Mouse (Mus musculus): ENCODE measurements around the gene Ascc2. TPM values are rescaled to one million over a fixed set of nuclear protein-coding genes. Genes with fewer than 3 reads are reported as not detected.

Gene Ascc2
- 21.1 and 21.4 TPM in 2 replicates for polyA plus RNA-seq (2015; fragmentation: Nextera tagmentation; extraction: Ambion mirVana)

DNA sequence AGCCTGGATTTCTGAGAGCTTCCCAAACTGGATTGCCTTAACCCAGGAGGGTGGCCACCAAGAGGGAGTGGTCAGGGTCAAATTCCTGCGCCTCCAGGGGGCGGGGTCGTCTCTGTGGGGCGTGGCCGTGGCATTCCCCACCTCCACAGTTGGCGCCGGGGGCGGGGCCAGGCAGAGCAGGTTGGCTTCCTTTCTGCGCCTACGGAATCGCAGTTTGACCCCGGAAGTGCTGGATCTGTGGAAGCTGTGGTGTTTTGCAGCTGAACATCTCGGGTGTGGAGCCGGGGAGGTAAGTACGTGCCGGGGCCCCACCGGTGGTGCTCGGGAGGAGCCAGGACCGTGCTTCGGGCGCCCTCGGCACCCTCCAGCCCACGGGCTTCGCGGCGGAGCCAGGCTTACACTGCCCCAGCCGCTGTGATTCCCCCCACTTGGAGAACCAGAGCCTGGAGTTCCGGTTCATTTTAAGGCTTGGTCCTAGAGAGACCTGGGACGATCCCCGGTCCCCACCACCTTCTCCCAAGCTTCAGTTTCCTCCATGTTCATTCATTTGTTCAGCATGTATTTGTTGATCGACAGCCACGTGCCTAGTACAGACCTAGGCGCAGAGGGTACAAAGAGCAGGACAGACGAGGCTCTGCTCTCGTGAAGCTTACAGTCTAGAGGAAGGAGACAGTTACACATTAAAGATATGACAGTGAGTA is at the start of gene Ascc2:
Gene Ascc2, plus strand, starts transcription at position 214 of the 701 bp plus-strand sequence.
- H3K4me3 ChIP-seq: peak within 1 kb of the TSS; percentile 60
- peak within 1 kb of the TSS; percentile 76 for H3K4me2 ChIP-seq
- peaks cover 18% of the 10 kb centered on the region for H3K4me1 ChIP-seq (replicated peaks)
- peak; percentile 94 for ATAC-seq (ENCODE audit: low FRiP score, low read depth)
- peaks cover 6% of the 10 kb centered on the region; the same call in 1 of the 2 replicates for H3K36me3 ChIP-seq
- H3K27me3 ChIP-seq: no peaks in the 10 kb centered on the region
- peak within 1 kb of the TSS; percentile 57 for H3K27ac ChIP-seq (replicated peaks)
- WGBS: 0% methylated on average over 34 of the region's 35 CpGs
- peak within 1 kb of the TSS; percentile 53 for H3K9ac ChIP-seq
- H3K9me3 ChIP-seq: no peaks in the 10 kb centered on the region

DNA sequence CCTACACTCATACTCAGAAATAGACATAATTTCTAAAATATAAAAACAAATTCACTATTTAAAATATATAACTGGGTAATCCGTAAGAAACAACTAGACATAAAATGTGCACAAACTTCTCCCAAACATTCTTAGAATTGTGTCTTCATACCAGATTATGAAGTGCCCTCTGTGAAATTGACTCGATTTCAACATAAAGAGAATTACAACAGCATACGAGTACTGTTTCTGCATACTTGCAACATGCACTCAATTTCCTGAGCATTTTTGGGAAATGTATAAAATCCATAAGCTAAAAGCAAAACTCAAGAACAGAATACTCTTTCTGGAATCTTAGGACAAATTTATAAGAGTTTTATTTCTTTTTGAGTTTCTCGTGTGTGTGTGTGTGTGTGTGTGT is 45.7 kb upstream of the Ascc2 start:
- H3K4me2 ChIP-seq: no peak overlapping the region
- H3K4me1 ChIP-seq (replicated peaks): peaks cover 31% of the 10 kb centered on the region
- no peak overlapping the region for H3K4me3 ChIP-seq
- no peak overlapping the region for H3K9ac ChIP-seq
- 88% methylated on average over 4 of the region's 4 CpGs for WGBS
- ATAC-seq (ENCODE audit: low FRiP score, low read depth): no peak
- H3K9me3 ChIP-seq: no peaks in the 10 kb centered on the region
- no peak overlapping the region for H3K27ac ChIP-seq (replicated peaks)
- H3K36me3 ChIP-seq: no peaks in the 10 kb centered on the region
- no peaks in the 10 kb centered on the region for H3K27me3 ChIP-seq

DNA sequence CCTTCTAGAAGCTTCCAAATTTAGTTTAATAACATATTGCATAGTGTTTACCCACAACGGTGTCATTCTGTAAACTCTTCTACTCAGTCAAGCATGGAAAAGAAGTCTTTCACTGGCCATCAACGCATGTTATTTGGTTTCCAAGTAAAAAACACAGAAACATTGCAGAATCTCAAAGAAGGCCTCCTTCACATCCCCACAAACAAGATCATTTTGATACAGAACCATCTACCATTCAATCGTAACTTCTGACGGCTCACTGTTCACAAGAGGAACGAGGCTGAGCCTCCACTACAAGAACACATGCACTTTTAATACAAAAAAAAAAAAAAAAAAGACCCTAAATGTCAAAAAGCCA is 44.1 kb upstream of the Ascc2 start:
- Histone ChIP-seq H3K36me3 (no peaks in the 10 kb centered on the region), H3K4me3 (peak overlapping the region; percentile 100), H3K4me2 (peak overlapping the region; percentile 57), H3K4me1 (replicated peaks) (peaks cover 31% of the 10 kb centered on the region), H3K9ac (peak overlapping the region; percentile 95), H3K27me3 (no peaks in the 10 kb centered on the region), H3K27ac (replicated peaks) (no peak overlapping the region), H3K9me3 (no peaks in the 10 kb centered on the region)
- WGBS: 19% methylated on average over 5 of the region's 5 CpGs
- ATAC-seq (ENCODE audit: low FRiP score, low read depth): no peak

- Histone ChIP-seq H3K9me3 (no peaks in the 10 kb centered on the region), H3K36me3 (no peaks in the 10 kb centered on the region), H3K4me1 (replicated peaks) (peaks cover 31% of the 10 kb centered on the region), H3K27me3 (no peaks in the 10 kb centered on the region), H3K4me2 (peak overlapping the region; percentile 57), H3K27ac (replicated peaks) (peak overlapping the region; percentile 94), H3K4me3 (peak overlapping the region; percentile 100), H3K9ac (peak overlapping the region; percentile 95)
- peak; percentile 91 for ATAC-seq (ENCODE audit: low FRiP score, low read depth)
- WGBS: under 1% methylated on average over 43 of the region's 45 CpGs
These were observed 43.5 kb upstream of the Ascc2 start for GRCm38 (mm10) chr11:4593849-4594607.

DNA sequence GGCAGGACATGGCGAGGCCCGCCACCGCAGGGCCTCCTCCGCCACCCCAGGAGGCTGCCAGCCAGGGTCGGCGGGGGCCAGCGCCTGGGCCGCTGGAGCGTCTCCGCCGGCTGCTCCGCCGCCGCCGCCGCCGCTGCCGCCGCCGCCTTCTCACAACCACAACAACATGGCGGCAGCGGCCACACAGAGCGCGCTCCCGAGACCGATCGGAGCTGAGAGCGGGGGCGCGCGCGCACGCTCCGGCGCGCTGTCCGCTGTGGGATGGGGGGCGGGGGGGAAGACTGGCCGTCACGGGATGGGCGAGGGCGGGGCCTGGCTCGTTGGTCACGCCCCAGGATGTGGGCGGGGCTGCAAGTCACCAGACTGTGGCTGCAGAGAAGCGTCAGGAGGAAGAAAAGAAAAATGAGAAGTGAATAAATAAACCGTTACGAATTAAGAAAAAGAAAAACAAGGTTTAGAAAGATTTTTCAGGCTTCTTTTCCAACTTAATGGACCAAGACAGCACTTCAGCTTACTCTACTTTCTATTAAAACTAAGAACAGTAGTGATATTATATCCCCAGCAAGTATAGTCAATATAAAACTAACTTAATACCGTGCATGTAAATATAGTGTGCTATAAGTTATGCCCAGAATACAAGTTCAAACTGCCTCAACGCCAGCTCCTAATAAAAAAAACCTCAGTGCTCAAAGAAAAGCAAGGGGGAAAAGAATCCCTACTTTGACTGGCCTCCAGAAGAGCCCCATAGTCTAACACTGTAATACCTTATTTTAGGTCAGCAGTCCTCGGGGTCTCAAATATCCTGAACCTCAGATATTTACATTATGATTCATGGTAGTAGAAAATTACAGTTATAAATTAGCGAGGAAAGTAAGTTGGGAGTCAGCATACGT is 42.7 kb upstream of the Ascc2 start, which contains the start of gene Mtmr3:
Gene Mtmr3, minus strand, starts transcription at position 256 of the 893 bp plus-strand sequence.
- peak within 1 kb of the TSS; percentile 57 for H3K4me2 ChIP-seq
- H3K27me3 ChIP-seq: no peaks in the 10 kb centered on the region
- WGBS: 6% methylated on average over 53 of the region's 53 CpGs
- H3K4me1 ChIP-seq (replicated peaks): peaks cover 31% of the 10 kb centered on the region
- no peaks in the 10 kb centered on the region for H3K9me3 ChIP-seq
- H3K9ac ChIP-seq: peak within 1 kb of the TSS; percentile 95
- peak; percentile 95 for ATAC-seq (ENCODE audit: low FRiP score, low read depth)
- no peaks in the 10 kb centered on the region for H3K36me3 ChIP-seq
- H3K4me3 ChIP-seq: peak within 1 kb of the TSS; percentile 100
- peak within 1 kb of the TSS; percentile 94 for H3K27ac ChIP-seq (replicated peaks)

GRCm38 (mm10) chr11:4598411-4598810 is 39.1 kb upstream of the Ascc2 start:
- Histone ChIP-seq H3K4me1 (replicated peaks) (peaks cover 11% of the 10 kb centered on the region), H3K9ac (no peak overlapping the region), H3K27me3 (no peaks in the 10 kb centered on the region), H3K4me3 (no peak overlapping the region), H3K9me3 (no peaks in the 10 kb centered on the region), H3K4me2 (no peak overlapping the region), H3K36me3 (no peaks in the 10 kb centered on the region), H3K27ac (replicated peaks) (no peak overlapping the region)
- WGBS: 90% methylated on average over 2 of the region's 2 CpGs
- no peak for ATAC-seq (ENCODE audit: low FRiP score, low read depth)

DNA sequence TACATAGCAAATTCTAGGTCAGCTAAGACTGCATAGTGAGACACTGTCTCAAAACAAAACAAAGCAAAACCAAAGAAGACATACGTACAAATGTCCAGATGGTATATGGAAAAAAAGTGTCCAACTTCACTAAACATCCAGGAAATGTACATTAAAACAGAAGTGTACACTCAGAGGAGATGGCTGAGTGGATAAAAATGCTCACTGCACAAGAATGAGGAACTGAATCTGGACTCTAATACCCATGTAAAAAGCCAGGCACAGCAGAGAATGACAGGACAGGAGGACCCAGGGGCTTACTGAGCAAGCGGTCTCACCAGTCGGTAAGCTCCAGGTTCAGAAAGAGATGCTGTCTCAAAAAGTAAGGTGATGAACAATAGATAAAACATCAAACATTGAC is 37.6 kb upstream of the Ascc2 start:
- Histone ChIP-seq H3K9me3 (no peaks in the 10 kb centered on the region), H3K4me1 (replicated peaks) (peaks cover 13% of the 10 kb centered on the region; the same call in 1 of the 2 replicates), H3K36me3 (no peaks in the 10 kb centered on the region), H3K27me3 (no peaks in the 10 kb centered on the region), H3K9ac (no peak overlapping the region), H3K4me2 (no peak overlapping the region), H3K4me3 (no peak overlapping the region), H3K27ac (replicated peaks) (no peak overlapping the region)
- no peak for ATAC-seq (ENCODE audit: low FRiP score, low read depth)
- 92% methylated on average over 3 of the region's 3 CpGs for WGBS

DNA sequence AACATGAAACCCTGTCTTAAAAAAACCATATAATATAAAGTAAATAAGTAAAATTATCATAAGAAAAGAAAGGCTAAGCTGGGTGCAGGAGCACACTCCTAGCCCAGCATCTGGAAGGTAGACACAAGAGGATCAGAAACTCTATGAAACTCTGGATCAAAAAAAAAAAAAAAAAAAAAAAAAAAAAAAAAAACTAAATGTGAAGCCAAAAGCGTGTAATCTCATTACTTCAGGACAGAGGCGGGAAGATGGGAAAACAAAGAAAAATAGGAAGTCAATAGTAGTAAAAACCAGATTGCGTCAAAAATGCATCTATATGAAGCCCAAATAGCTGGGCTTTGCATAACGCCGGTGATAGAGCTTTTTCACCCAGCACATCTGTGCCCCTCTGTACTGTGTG is 35.7 kb upstream of the Ascc2 start:
- H3K9ac ChIP-seq: no peak overlapping the region
- ATAC-seq (ENCODE audit: low FRiP score, low read depth): no peak

GRCm38 (mm10) chr11:4602691-4603441 is 34.7 kb upstream of the Ascc2 start:
- H3K27me3 ChIP-seq: no peaks in the 10 kb centered on the region
- H3K36me3 ChIP-seq: no peaks in the 10 kb centered on the region
- H3K9me3 ChIP-seq: no peaks in the 10 kb centered on the region
- 30% methylated on average over 12 of the region's 12 CpGs for WGBS
- H3K4me2 ChIP-seq: no peak overlapping the region
- H3K4me1 ChIP-seq (replicated peaks): peaks cover 11% of the 10 kb centered on the region; the same call in 1 of the 2 replicates
- H3K9ac ChIP-seq: no peak overlapping the region
- 0 out of 2 replicates have a peak, but pooled peaks have one; percentile 27 for ATAC-seq (ENCODE audit: low FRiP score, low read depth)
- no peak overlapping the region for H3K27ac ChIP-seq (replicated peaks)
- H3K4me3 ChIP-seq: no peak overlapping the region

More for the DNA sequence above, 35.7 kb upstream of the Ascc2 start:
- no peak overlapping the region for H3K27ac ChIP-seq (replicated peaks)
- H3K4me1 ChIP-seq (replicated peaks): peaks cover 11% of the 10 kb centered on the region; the same call in 1 of the 2 replicates
- no peaks in the 10 kb centered on the region for H3K27me3 ChIP-seq
- 71% methylated on average over 5 of the region's 5 CpGs for WGBS
- H3K4me3 ChIP-seq: no peak overlapping the region
- no peak overlapping the region for H3K4me2 ChIP-seq
- no peaks in the 10 kb centered on the region for H3K9me3 ChIP-seq
- H3K36me3 ChIP-seq: no peaks in the 10 kb centered on the region

DNA sequence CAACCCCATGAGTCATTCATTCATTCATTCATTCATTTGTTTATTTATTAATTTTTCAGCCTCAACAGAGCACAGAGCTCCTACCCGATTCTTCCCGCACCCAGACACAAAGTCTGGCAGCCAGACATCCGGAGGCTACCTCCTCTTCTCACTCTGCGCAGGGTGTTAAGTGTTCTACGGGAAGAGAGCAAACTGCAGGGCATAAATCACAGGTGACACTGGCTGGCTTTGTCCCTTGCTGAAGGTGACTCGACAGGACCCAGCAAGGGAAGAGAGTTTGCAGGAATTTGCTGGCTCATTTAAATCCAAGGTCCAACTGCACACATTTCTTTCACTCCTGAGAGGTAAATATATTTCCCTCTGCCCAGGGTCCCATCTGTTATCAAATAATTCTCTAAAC is 33.1 kb upstream of the Ascc2 start:
- no peaks in the 10 kb centered on the region for H3K36me3 ChIP-seq
- no peak overlapping the region for H3K27ac ChIP-seq (replicated peaks)
- 57% methylated on average over 6 of the region's 6 CpGs for WGBS
- no peak overlapping the region for H3K9ac ChIP-seq
- H3K9me3 ChIP-seq: no peaks in the 10 kb centered on the region
- no peak for ATAC-seq (ENCODE audit: low FRiP score, low read depth)
- H3K4me2 ChIP-seq: no peak overlapping the region
- no peak overlapping the region for H3K4me3 ChIP-seq
- H3K27me3 ChIP-seq: no peaks in the 10 kb centered on the region
- H3K4me1 ChIP-seq (replicated peaks): peaks cover 11% of the 10 kb centered on the region; the same call in 1 of the 2 replicates

- no peak overlapping the region for H3K27ac ChIP-seq (replicated peaks)
- H3K4me1 ChIP-seq (replicated peaks): peaks cover 11% of the 10 kb centered on the region; the same call in 1 of the 2 replicates
- H3K36me3 ChIP-seq: no peaks in the 10 kb centered on the region
- no peak overlapping the region for H3K4me3 ChIP-seq
- no peaks in the 10 kb centered on the region for H3K9me3 ChIP-seq
- H3K9ac ChIP-seq: no peak overlapping the region
- H3K4me2 ChIP-seq: no peak overlapping the region
- 52% methylated on average over 7 of the region's 7 CpGs for WGBS
- no peaks in the 10 kb centered on the region for H3K27me3 ChIP-seq
- no peak for ATAC-seq (ENCODE audit: low FRiP score, low read depth)
These were observed 32.1 kb upstream of the Ascc2 start for GRCm38 (mm10) chr11:4605414-4605813.
